Mouse (Mus musculus): ENCODE measurements around the gene Prkab1. TPM values are rescaled to one million over a fixed set of nuclear protein-coding genes. Genes with fewer than 3 reads are reported as not detected.

Gene Prkab1
- polyA plus RNA-seq, 1 experiment = 89.2 TPM

GRCm38 (mm10) chr5:116006324-116007099, 17.8 kb downstream of the Prkab1 start:
- Histone ChIP-seq H3K4me1 (ENCODE audit: control insufficient read depth, insufficient read depth, low read length) (peaks cover 3% of the 10 kb centered on the region; the same call in 1 of the 2 replicates), H3K27me3 (replicated peaks; ENCODE audit: control insufficient read depth, insufficient read depth, low read length) (no peaks in the 10 kb centered on the region), H3K27ac (ENCODE audit: insufficient read depth, low read depth, low read length) (no peak overlapping the region), H3K36me3 (ENCODE audit: control insufficient read depth, insufficient read depth, low read length) (no peaks in the 10 kb centered on the region), H3K4me3 (ENCODE audit: insufficient read depth, low read depth, low read length) (no peak overlapping the region)
- 79% methylated on average over 22 of the region's 22 CpGs for WGBS
- TF ChIP-seq CTCF (conservative IDR thresholded peaks at IDR 0.05; ENCODE audit: insufficient read depth, insufficient read length, low read depth, low read length) = no peak
- no peak for TF ChIP-seq POLR2A (IDR thresholded peaks at IDR 0.05; ENCODE audit: low read depth, low read length)
- peak; percentile 46 for DNase-seq

- Histone ChIP-seq H3K27me3 (replicated peaks; ENCODE audit: control insufficient read depth, insufficient read depth, low read length) (no peaks in the 10 kb centered on the region), H3K27ac (ENCODE audit: insufficient read depth, low read depth, low read length) (no peak overlapping the region), H3K4me3 (ENCODE audit: insufficient read depth, low read depth, low read length) (no peak overlapping the region), H3K36me3 (ENCODE audit: control insufficient read depth, insufficient read depth, low read length) (no peaks in the 10 kb centered on the region), H3K4me1 (ENCODE audit: control insufficient read depth, insufficient read depth, low read length) (no peaks in the 10 kb centered on the region)
- WGBS = 83% methylated on average over 10 of the region's 10 CpGs
- no peak for DNase-seq
- TF ChIP-seq POLR2A (IDR thresholded peaks at IDR 0.05; ENCODE audit: low read depth, low read length) (no peak), CTCF (conservative IDR thresholded peaks at IDR 0.05; ENCODE audit: insufficient read depth, insufficient read length, low read depth, low read length) (no peak)
These were observed 20.0 kb downstream of the Prkab1 start for GRCm38 (mm10) chr5:116004271-116004670.

GRCm38 (mm10) chr5:116003825-116004224, 20.5 kb downstream of the Prkab1 start:
- no peaks in the 10 kb centered on the region for H3K4me1 ChIP-seq (ENCODE audit: control insufficient read depth, insufficient read depth, low read length)
- TF ChIP-seq CTCF (conservative IDR thresholded peaks at IDR 0.05; ENCODE audit: insufficient read depth, insufficient read length, low read depth, low read length) (no peak), POLR2A (IDR thresholded peaks at IDR 0.05; ENCODE audit: low read depth, low read length) (no peak)
- H3K36me3 ChIP-seq (ENCODE audit: control insufficient read depth, insufficient read depth, low read length) = no peaks in the 10 kb centered on the region
- no peak overlapping the region for H3K4me3 ChIP-seq (ENCODE audit: insufficient read depth, low read depth, low read length)
- WGBS = 59% methylated on average over 13 of the region's 13 CpGs
- DNase-seq = peak; percentile 36
- no peak overlapping the region for H3K27ac ChIP-seq (ENCODE audit: insufficient read depth, low read depth, low read length)
- H3K27me3 ChIP-seq (replicated peaks; ENCODE audit: control insufficient read depth, insufficient read depth, low read length) = no peaks in the 10 kb centered on the region

GRCm38 (mm10) chr5:116003154-116003553, 21.2 kb downstream of the Prkab1 start:
- no peak for DNase-seq
- TF ChIP-seq CTCF (conservative IDR thresholded peaks at IDR 0.05; ENCODE audit: insufficient read depth, insufficient read length, low read depth, low read length) (no peak), POLR2A (IDR thresholded peaks at IDR 0.05; ENCODE audit: low read depth, low read length) (no peak)
- Histone ChIP-seq H3K4me3 (ENCODE audit: insufficient read depth, low read depth, low read length) (no peak overlapping the region), H3K4me1 (ENCODE audit: control insufficient read depth, insufficient read depth, low read length) (no peaks in the 10 kb centered on the region), H3K27me3 (replicated peaks; ENCODE audit: control insufficient read depth, insufficient read depth, low read length) (no peaks in the 10 kb centered on the region), H3K27ac (ENCODE audit: insufficient read depth, low read depth, low read length) (no peak overlapping the region), H3K36me3 (ENCODE audit: control insufficient read depth, insufficient read depth, low read length) (no peaks in the 10 kb centered on the region)
- WGBS = 67% methylated on average over 8 of the region's 8 CpGs

GRCm38 (mm10) chr5:115997376-115997775, 26.9 kb downstream of the Prkab1 start:
- H3K4me1 ChIP-seq (ENCODE audit: control insufficient read depth, insufficient read depth, low read length) = no peaks in the 10 kb centered on the region
- H3K4me3 ChIP-seq (ENCODE audit: insufficient read depth, low read depth, low read length) = no peak overlapping the region
- 82% methylated on average over 13 of the region's 13 CpGs for WGBS
- no peaks in the 10 kb centered on the region for H3K27me3 ChIP-seq (replicated peaks; ENCODE audit: control insufficient read depth, insufficient read depth, low read length)
- no peak for DNase-seq
- TF ChIP-seq POLR2A (IDR thresholded peaks at IDR 0.05; ENCODE audit: low read depth, low read length) = no peak
- TF ChIP-seq CTCF (conservative IDR thresholded peaks at IDR 0.05; ENCODE audit: insufficient read depth, insufficient read length, low read depth, low read length) = no peak
- no peak overlapping the region for H3K27ac ChIP-seq (ENCODE audit: insufficient read depth, low read depth, low read length)
- H3K36me3 ChIP-seq (ENCODE audit: control insufficient read depth, insufficient read depth, low read length) = no peaks in the 10 kb centered on the region

- H3K4me1 ChIP-seq (ENCODE audit: control insufficient read depth, insufficient read depth, low read length) = no peaks in the 10 kb centered on the region
- TF ChIP-seq CTCF (conservative IDR thresholded peaks at IDR 0.05; ENCODE audit: insufficient read depth, insufficient read length, low read depth, low read length) = no peak
- no peak for TF ChIP-seq POLR2A (IDR thresholded peaks at IDR 0.05; ENCODE audit: low read depth, low read length)
- WGBS = 95% methylated on average over 15 of the region's 15 CpGs
- DNase-seq = no peak
- no peaks in the 10 kb centered on the region for H3K36me3 ChIP-seq (ENCODE audit: control insufficient read depth, insufficient read depth, low read length)
- H3K4me3 ChIP-seq (ENCODE audit: insufficient read depth, low read depth, low read length) = no peak overlapping the region
- no peaks in the 10 kb centered on the region for H3K27me3 ChIP-seq (replicated peaks; ENCODE audit: control insufficient read depth, insufficient read depth, low read length)
- no peak overlapping the region for H3K27ac ChIP-seq (ENCODE audit: insufficient read depth, low read depth, low read length)
These were observed 30.2 kb downstream of the Prkab1 start for GRCm38 (mm10) chr5:115994101-115994500.

- Histone ChIP-seq H3K27ac (ENCODE audit: insufficient read depth, low read depth, low read length) (no peak overlapping the region), H3K4me1 (ENCODE audit: control insufficient read depth, insufficient read depth, low read length) (no peaks in the 10 kb centered on the region), H3K27me3 (replicated peaks; ENCODE audit: control insufficient read depth, insufficient read depth, low read length) (no peaks in the 10 kb centered on the region), H3K36me3 (ENCODE audit: control insufficient read depth, insufficient read depth, low read length) (no peaks in the 10 kb centered on the region), H3K4me3 (ENCODE audit: insufficient read depth, low read depth, low read length) (no peak overlapping the region)
- DNase-seq = no peak
- TF ChIP-seq POLR2A (IDR thresholded peaks at IDR 0.05; ENCODE audit: low read depth, low read length) (no peak), CTCF (conservative IDR thresholded peaks at IDR 0.05; ENCODE audit: insufficient read depth, insufficient read length, low read depth, low read length) (no peak)
- 96% methylated on average over 11 of the region's 11 CpGs for WGBS
These were observed 32.6 kb downstream of the Prkab1 start for GRCm38 (mm10) chr5:115991717-115992116.

Measured in kidney, adult 2 months (tissue).